ENCODE assay signal across 14 mouse cellular contexts in the genomic region with DNA sequence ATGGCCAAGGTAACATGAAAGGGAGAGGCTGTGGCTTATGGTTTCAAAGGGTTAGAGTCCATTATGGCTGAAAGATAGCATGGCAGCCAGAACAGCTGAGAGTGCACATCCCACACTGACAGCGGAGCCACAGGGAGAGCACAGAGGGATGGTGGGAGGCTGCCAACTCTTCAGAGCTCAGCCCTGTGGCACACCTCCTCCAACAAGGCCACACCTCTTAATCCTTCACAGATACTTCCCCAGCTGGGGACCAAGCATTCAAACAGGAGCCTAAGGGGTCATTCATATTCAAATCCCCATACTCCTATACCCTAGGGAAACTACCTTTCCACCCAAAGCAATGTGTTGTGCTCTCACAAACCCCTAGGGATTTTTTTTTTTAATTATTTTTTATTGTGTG.
"Had no signal": no experiment of that assay in that cellular context is flagged by ENCODE, and none has a peak within 500 bp of the region (broad histone marks: within the 10 kb centered on the region; RNA-seq: fewer than 3 reads in every experiment).

No protein-coding gene starts in this region.

- DNase-seq: kidney, adult 18-20 months; kidney, postnatal 25 days; lung, postnatal 14 days; right cerebral cortex, adult 18-20 months; right cerebral cortex, postnatal 25 days; thymus, postnatal 14 days had no signal

- H3K27ac ChIP-seq: left cerebral cortex, adult 2 months; limb, embryonic 15.5 days; lung, embryonic 15.5 days; macrophage; midbrain, embryonic 12.5 days; neural tube, embryonic 13.5 days had no signal

- H3K9ac ChIP-seq: limb, embryonic 15.5 days; lung, embryonic 15.5 days; midbrain, embryonic 12.5 days; neural tube, embryonic 13.5 days had no signal

- H3K9me3 ChIP-seq: limb, embryonic 15.5 days; lung, embryonic 15.5 days; megakaryocyte, embryonic 14.5 days; midbrain, embryonic 12.5 days; neural tube, embryonic 13.5 days had no signal

- H3K27me3 ChIP-seq: limb, embryonic 15.5 days; lung, embryonic 15.5 days; megakaryocyte, embryonic 14.5 days; midbrain, embryonic 12.5 days; neural tube, embryonic 13.5 days had no signal

- H3K4me3 ChIP-seq: left cerebral cortex, adult 2 months; limb, embryonic 15.5 days; lung, embryonic 15.5 days; megakaryocyte, embryonic 14.5 days; midbrain, embryonic 12.5 days; neural tube, embryonic 13.5 days had no signal

- ATAC-seq: midbrain, embryonic 16.5 days had no signal

- H3K4me2 ChIP-seq: limb, embryonic 15.5 days; lung, embryonic 15.5 days; midbrain, embryonic 12.5 days; neural tube, embryonic 13.5 days had no signal

- H3K4me1 ChIP-seq: limb, embryonic 15.5 days; lung, embryonic 15.5 days; midbrain, embryonic 12.5 days; neural tube, embryonic 13.5 days had no signal
